Mouse (Mus musculus) kidney, adult 2 months (tissue): ENCODE measurements around the gene Lingo3.

Source experiments
- CTCF ChIP-seq: fragments of 200-500 bp; conservative IDR thresholded peaks from 2 replicates; pipeline ENCODE4 v1.5.1; 2011; ENCODE audit warnings: low read depth, mild to moderate bottlenecking, control low read depth, low read length, moderate library complexity, mixed read lengths; ENCODE audit not compliant: insufficient read depth, insufficient read length
- POLR2A ChIP-seq: fragments of 200-500 bp; IDR thresholded peaks from one replicate; pipeline ENCODE4 v1.6.1; 2011; ENCODE audit warnings: low read depth, low read length, control low read depth

DNA sequence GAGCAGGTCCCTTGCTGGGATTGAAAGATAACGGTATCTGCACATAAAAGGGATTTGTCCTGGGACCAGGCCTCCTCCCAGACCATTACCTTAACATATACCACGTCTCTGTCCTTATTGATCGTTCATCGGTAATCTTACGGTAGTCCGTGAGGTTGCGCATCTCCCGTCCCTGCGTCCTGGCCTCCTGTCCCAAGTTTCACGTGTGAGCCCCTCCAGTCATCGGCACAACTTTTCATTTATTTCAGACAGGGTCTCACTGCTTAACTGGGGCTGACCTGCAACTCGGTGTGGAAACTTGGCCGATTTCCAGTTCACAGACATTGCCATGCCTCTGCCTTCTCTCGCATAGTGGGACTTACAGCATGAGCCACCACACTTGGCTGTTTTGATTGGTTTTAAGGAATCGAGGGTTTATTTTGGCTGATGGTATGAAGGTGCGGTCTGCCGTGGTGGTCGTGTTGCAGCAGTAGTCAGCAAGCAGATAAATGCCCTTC, 44.7 kb downstream of the Lingo3 start:
- TF ChIP-seq POLR2A = no peak
- TF ChIP-seq CTCF = no peak
